Mouse (Mus musculus): Measurements from ENCODE around the gene Sec14l2. TPM values are rescaled to one million over a fixed set of nuclear protein-coding genes. Genes with fewer than 3 reads are reported as not detected.

The Sec14l2 gene
- total RNA-seq, 2 experiments from 2014 or later: 16.4 to 33.8 TPM

- peak; percentile 86 for DNase-seq
Observed at GRCm38 (mm10) chr11:4053586-4053985, 69.6 kb downstream of the Sec14l2 start.

DNA sequence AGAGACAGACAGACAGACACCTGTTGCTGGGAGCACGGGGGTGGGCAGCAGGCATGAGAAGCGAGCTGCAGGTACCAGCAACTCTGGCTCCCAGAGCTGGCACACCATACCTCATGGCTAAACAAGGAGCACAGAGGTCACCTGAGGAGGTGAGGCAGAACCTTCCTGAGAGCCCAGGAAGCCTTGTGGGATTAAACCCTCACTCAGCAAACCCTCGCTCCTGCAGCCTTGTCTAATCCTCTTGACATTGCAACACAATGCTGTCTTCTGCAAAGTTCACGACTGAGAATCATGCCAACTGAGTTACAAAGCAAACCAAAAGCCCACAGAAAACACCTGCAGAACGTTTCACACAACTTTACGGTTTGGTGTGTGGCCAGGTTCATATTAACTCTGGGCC, 74.8 kb downstream of the Sec14l2 start:
- no peak for DNase-seq

DNA sequence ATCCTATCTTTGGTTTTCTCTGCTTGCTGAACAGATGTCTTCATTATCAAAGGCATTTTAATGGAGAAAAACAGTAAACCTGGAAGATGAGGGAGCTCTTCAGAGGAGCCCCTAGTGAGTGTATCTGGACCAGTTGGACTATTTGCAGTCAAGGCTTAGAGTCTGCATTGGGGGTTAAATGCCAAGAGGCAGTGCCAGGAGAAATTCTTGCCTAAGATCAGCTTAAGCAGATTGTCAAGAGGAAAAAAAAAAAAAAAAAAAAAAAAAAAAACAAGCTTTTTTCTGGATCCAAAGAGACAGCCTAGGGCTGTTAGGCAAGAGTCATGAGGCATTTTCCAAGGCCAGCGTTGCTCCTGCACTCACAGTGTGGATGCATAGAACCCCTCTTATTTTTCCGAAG, 75.4 kb downstream of the Sec14l2 start:
- no peak for DNase-seq

Small RNA genes within 50 kb of the gene (microRNA-seq; reads per million reads assigned to microRNA genes)
- gene Mir3060: 3.2 reads per million

Other genes starting within 250 kb of the Sec14l2 start
- gene 4921536K21Rik, start 228.3 kb downstream of the Sec14l2 start, total RNA-seq (2021): under 1 TPM; 0.55 to 0.63 TPM
- 1 to 10 TPM; 4.6 to 5.2 TPM for gene Dusp18, start 228.2 kb downstream of the Sec14l2 start, total RNA-seq (2021)
- 1 to 10 TPM; 3.7 to 4.6 TPM for gene Slc35e4, start 208.8 kb downstream of the Sec14l2 start, total RNA-seq (2021)
- 100 to 1,000 TPM in 1 of 2 experiments, 10 to 100 TPM in 1; 91.7 to 108 TPM for gene Tcn2, start 191.3 kb downstream of the Sec14l2 start, total RNA-seq (2021)
- gene Pes1, start 159.4 kb downstream of the Sec14l2 start, total RNA-seq (2021): 10 to 100 TPM; 54.7 to 63.4 TPM
- gene 4930556J24Rik, start 146.6 kb downstream of the Sec14l2 start, total RNA-seq (2021): not detected
- gene Gal3st1, start 139.8 kb downstream of the Sec14l2 start, total RNA-seq (2021): 1 to 10 TPM in 1 of 2 experiments, under 1 TPM in 1; 1.00 to 1.9 TPM
- 10 to 100 TPM; 10.6 to 17.1 TPM for gene Sec14l4, start 92.0 kb downstream of the Sec14l2 start, total RNA-seq (2021)
- gene Sec14l3, start 58.6 kb downstream of the Sec14l2 start, total RNA-seq (2021): under 1 TPM; 0.27 to 0.36 TPM
- 10 to 100 TPM; 24.4 to 34.6 TPM for gene Mtfp1, start 28.0 kb downstream of the Sec14l2 start, total RNA-seq (2021)
- gene Rnf215, start 11.8 kb upstream of the Sec14l2 start, total RNA-seq (2021): 10 to 100 TPM; 16.7 to 21.2 TPM
- gene Ccdc157, start 36.9 kb upstream of the Sec14l2 start, total RNA-seq (2021): 1 to 10 TPM; 8.7 to 9.0 TPM
- gene Sf3a1, start 36.9 kb upstream of the Sec14l2 start, total RNA-seq (2021): 10 to 100 TPM; 41.0 to 44.7 TPM
- gene Tbc1d10a, start 63.4 kb upstream of the Sec14l2 start, total RNA-seq (2021): 10 to 100 TPM; 15.1 to 16.4 TPM
- 1 to 10 TPM; 5.6 to 8.3 TPM for gene Castor1, start 94.8 kb upstream of the Sec14l2 start, total RNA-seq (2021)
- under 1 TPM in 1 of 2 experiments, not detected in 1; 0.18 TPM for gene Osm, start 113.0 kb upstream of the Sec14l2 start, total RNA-seq (2021)
- under 1 TPM; 0.30 to 0.69 TPM for gene Lif, start 134.1 kb upstream of the Sec14l2 start, total RNA-seq (2021)

Measured in adrenal gland, postnatal 10 days (tissue).